Mouse (Mus musculus): ENCODE measurements around the gene Ptprg.

Gene Ptprg

DNA sequence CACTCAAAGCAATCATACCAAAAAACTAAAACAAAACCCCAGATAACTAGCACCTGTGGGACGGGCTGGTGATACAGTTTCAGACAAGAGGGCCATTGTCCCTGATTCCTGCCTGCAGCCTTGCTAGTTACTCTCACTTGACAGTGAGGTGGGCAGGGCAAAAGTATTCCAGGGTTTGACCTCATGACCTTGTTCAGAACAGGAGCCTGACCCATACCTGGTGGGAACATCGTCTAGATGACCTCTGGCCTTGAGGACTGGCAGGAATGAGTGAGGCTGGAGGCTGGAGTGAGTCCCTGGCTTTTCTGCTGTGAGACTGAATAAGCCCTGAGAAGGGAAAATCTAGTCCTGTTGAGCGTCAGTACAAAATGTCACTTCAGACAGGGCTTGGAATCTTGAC lies 11.1 kb downstream of the Ptprg start:
- no peak for DNase-seq (ENCODE audit: extremely low read depth, low read depth, low spot score)

DNA sequence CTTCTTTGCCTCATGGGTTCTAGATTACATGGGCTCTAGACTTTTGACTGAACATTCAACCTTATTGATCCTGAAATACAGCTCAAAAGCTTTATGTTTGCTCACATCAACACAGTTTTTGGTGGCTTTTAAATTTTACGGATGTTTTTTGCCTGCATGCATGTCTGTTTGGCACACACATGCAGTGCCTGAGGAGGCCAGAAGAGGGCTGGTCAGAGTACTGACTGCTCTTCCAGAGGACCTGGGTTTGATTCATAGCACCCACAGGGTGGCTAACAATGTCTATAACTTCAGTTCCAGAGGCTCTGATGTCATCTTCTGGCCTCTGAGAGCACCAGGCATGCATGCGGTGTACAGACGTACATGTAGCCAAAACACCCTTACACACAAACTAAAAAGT lies 12.0 kb downstream of the Ptprg start:
- no peak for DNase-seq (ENCODE audit: extremely low read depth, low read depth, low spot score)

GRCm38 (mm10) chr14:11569734-11570133 lies 16.4 kb downstream of the Ptprg start:
- no peak for DNase-seq (ENCODE audit: extremely low read depth, low read depth, low spot score)

DNA sequence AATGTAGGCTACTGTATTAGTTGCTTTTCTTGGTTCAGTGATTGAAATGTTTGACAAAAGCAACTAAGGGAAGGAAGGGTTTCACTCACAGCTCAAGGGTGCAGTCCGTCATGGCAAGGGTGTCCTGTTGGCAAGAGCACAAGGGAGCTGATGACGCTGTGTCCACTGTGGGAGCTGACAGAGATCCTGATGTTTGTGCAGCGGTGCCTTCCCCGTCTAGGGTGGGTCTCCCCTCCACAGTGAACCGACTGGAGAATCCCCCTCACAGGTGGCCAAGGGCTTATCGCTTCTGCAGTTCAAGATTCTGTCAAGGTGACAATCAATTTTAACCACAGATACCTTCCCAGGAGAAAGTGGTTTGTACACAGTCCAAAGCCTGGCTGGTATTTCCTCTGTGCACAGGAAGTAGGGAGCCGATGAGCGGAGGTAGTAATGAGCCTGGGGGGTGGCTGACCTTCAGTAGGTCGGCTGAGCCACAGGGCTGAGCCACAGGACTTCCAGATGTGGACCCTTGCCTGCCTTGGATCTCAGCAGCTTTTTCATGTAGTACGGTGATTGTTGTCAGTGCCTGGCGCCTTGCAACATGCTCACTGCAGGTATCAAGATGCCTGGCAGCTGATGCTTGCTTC lies 18.5 kb downstream of the Ptprg start:
- DNase-seq (ENCODE audit: extremely low read depth, low read depth, low spot score): no peak

DNA sequence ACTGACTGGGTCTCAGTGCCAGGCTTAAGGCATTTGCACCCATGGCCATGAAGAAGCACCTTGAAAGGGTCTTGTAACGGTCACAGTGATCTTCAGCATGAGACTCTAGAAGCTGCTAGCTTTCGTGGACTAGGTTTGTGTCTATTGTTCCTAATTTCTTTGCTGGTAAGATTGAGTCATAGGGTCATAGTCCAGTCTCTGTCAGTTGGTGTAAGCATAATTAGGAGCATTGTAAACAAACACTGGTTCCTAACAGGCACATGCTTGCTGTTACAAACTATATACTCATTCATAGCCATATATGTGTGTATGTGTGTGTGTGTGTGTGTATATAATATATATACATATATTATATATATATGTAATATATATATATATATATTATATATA lies 19.1 kb downstream of the Ptprg start:
- no peak for DNase-seq (ENCODE audit: extremely low read depth, low read depth, low spot score)

DNA sequence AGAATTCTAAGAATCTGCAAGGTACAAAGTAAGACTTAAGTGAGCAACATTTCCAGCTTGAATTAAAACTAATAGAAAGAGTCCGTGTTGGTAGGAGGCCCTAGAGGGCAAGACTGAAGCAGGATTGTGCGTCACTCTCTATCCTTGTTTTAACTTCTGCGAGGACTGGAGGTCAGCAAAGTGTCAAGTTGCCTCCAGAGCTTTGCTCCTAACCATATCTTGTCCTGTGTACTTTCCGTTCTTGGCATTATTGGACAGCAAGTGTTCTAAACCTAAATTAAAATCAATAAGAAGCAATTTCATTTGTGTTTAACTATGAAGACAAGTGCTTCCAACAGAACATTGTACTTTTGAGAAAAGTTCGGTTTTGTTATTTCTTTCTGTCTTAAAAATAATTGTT lies 20.4 kb downstream of the Ptprg start:
- DNase-seq (ENCODE audit: extremely low read depth, low read depth, low spot score): no peak

DNA sequence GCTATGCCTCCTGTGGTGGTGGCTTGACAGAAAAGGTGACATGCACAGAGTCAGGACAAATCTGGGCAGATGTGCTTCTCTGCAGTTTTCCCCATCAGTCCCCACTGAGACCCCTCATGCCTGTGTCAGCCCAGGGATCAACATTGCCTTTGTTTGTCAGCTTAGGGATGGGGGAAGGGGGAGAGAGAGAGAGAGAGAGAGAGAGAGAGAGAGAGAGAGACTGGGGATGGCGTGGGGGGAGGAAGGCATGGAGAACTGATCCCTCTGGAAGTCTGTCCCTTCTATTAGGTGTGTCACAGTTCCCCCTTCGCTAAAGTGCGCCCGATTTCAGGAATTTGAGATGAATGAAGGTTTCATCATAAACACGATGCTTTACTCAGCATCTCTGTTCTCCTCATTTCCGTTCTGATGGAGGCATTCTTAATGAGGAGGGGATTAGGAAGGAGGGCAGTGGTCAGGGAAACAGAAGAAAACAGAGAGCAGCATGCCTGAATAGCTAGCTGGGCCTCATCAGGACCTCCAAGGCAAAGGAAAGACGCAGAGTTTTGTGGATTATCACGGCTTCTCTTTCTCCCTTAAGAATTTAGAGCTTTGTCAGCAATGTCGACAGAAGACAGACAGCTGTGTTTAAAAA lies 24.1 kb downstream of the Ptprg start:
- DNase-seq (ENCODE audit: extremely low read depth, low read depth, low spot score): no peak

GRCm38 (mm10) chr14:11577910-11578309 lies 24.6 kb downstream of the Ptprg start:
- no peak for DNase-seq (ENCODE audit: extremely low read depth, low read depth, low spot score)

- no peak for DNase-seq (ENCODE audit: extremely low read depth, low read depth, low spot score)
Observed at GRCm38 (mm10) chr14:11578492-11578967, 25.2 kb downstream of the Ptprg start.

GRCm38 (mm10) chr14:11579950-11580349 lies 26.6 kb downstream of the Ptprg start:
- no peak for DNase-seq (ENCODE audit: extremely low read depth, low read depth, low spot score)

DNA sequence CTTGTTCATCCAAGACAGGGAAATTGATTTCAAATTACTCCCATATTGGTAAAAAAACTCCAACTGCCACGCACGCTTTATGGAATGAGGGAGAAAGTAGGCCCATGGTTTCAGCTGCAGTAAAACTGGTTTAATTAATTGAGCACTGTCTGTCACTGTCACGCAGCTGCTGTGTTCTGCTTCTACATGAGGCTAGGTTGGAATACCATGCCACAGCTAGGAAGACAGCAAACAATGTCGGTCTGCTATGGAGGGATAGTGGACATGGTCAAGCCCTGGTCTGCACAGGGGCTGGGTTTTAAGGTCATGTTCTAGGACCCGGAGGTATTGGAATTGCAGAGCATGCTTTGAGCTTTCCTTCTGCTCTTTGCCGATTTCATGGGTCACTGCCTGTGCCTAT lies 30.9 kb downstream of the Ptprg start:
- no peak for DNase-seq (ENCODE audit: extremely low read depth, low read depth, low spot score)

GRCm38 (mm10) chr14:11584929-11585633 lies 31.7 kb downstream of the Ptprg start:
- DNase-seq (ENCODE audit: extremely low read depth, low read depth, low spot score): no peak

- no peak for DNase-seq (ENCODE audit: extremely low read depth, low read depth, low spot score)
Observed at GRCm38 (mm10) chr14:11590387-11590786, 37.1 kb downstream of the Ptprg start.

DNA sequence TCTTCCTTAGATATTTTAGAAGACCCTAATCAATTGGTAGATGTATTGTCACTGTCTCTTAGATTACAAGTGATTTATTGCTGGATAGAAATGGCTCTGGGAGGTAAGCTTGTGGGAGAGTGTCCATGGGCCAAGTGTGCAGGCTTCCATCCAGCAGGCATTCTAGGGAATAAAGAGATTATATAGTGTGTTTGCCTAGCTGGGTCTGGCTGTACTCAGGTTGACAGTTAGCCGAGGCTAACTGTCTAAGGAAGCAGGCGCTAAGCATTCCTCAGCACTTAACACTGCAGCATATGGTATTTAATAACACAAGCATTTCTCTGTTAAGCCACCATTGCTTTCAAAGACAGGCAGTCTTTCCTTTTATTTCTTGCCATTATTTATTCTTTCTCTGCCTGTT lies 39.3 kb downstream of the Ptprg start:
- no peak for DNase-seq (ENCODE audit: extremely low read depth, low read depth, low spot score)

- no peak for DNase-seq (ENCODE audit: extremely low read depth, low read depth, low spot score)
Observed at GRCm38 (mm10) chr14:11594336-11594735, 41.0 kb downstream of the Ptprg start.

DNA sequence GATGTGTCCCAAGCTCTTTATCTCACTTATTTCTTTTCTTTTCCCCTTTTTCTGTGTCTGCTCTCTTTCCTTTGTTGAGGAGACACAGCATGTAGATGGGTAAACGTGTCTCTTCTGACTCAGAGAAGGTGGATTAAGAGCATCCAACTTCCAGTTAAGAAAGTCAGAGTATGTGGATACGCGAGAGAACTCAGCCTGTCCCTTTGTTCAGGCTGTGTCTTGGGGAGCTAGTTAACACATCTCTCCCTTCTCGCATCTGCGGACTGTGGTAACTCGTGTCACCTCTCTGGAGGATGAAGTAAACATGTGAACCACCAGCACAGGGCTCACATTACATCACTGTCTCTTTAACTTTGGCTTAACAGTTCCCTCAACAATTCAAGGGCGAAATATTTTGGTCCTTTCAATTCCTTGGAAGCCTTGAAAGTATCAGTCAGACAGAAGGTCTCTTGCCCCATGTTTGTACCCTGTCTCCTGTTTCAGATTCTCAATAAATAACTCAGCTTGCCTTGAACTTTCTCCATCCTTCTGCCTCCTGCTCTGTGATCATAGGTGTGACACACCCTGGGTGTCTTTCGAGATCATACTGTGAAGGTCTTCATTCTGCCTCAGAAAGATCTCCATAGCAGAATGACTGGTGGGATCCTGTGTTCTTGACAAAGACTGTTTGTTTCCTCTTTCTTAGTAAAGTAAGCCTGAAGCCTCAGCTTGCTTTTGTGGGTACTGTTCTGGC lies 51.0 kb downstream of the Ptprg start:
- DNase-seq (ENCODE audit: extremely low read depth, low read depth, low spot score): no peak

- DNase-seq (ENCODE audit: extremely low read depth, low read depth, low spot score): no peak
Observed at GRCm38 (mm10) chr14:11608366-11608765, 55.0 kb downstream of the Ptprg start.

- DNase-seq (ENCODE audit: extremely low read depth, low read depth, low spot score): no peak
Observed at GRCm38 (mm10) chr14:11609857-11610582, 56.7 kb downstream of the Ptprg start.

- no peak for DNase-seq (ENCODE audit: extremely low read depth, low read depth, low spot score)
Observed at GRCm38 (mm10) chr14:11612426-11612825, 59.1 kb downstream of the Ptprg start.

DNA sequence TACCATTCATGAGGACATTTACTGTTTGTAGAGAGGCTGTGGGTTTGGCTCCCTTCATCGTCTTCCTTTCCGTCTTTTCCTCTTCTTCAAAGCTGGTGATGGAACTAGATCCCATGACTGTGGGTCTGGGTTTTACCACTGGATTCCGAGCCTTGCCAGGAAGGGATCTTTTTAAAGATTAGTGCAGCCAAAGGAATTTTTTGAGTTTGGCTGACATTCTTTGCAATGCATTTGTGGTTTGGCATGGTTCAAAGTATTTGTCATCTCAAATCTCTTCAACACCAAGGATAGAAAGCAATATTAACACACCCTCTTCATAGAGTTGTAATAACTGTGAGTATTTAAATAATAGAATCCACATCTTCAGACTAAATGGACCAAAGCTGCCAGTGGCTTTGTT lies 59.8 kb downstream of the Ptprg start:
- DNase-seq (ENCODE audit: extremely low read depth, low read depth, low spot score): no peak

GRCm38 (mm10) chr14:11615697-11616096 lies 62.4 kb downstream of the Ptprg start:
- no peak for DNase-seq (ENCODE audit: extremely low read depth, low read depth, low spot score)
